Mouse (Mus musculus): ENCODE data around the gene Tmem45b. TPM values are rescaled to one million over a fixed set of nuclear protein-coding genes. Genes with fewer than 3 reads are reported as not detected.

Tmem45b gene
- total RNA-seq, 2 experiments from 2014 or later = 0.54 to 0.70 TPM

- DNase-seq = no peak
These were observed 60.0 kb downstream of the Tmem45b start for GRCm38 (mm10) chr9:31404311-31404710.

- peak; percentile 86 for DNase-seq
These were observed 63.8 kb downstream of the Tmem45b start for GRCm38 (mm10) chr9:31400441-31400840.

- no peak for DNase-seq
These were observed 77.1 kb downstream of the Tmem45b start for GRCm38 (mm10) chr9:31387206-31387605.

GRCm38 (mm10) chr9:31386368-31387180 lies 77.7 kb downstream of the Tmem45b start:
- no peak for DNase-seq

GRCm38 (mm10) chr9:31385947-31386354 lies 78.3 kb downstream of the Tmem45b start, which contains the start of gene Nfrkb:
Gene Nfrkb, plus strand, starts transcription at chr9:31386192.
- DNase-seq = peak; percentile 95

GRCm38 (mm10) chr9:31385500-31385869 lies 78.8 kb downstream of the Tmem45b start:
- DNase-seq = no peak

- no peak for DNase-seq
These were observed 79.3 kb downstream of the Tmem45b start for GRCm38 (mm10) chr9:31384786-31385499.

- no peak for DNase-seq
These were observed 87.6 kb downstream of the Tmem45b start for GRCm38 (mm10) chr9:31376661-31377060.

Other genes starting within 250 kb of the Tmem45b start
- 1 to 10 TPM; 3.4 to 5.7 TPM for gene Prdm10, start 183.9 kb downstream of the Tmem45b start, total RNA-seq (2021)
- 10 to 100 TPM; 11.5 to 15.6 TPM for gene Nfrkb, start 78.3 kb downstream of the Tmem45b start, total RNA-seq (2021)

All from gastrocnemius, postnatal 10 days (tissue).